15 mouse cellular contexts compared by ENCODE assay signal in genomic region chr16:33188076-33188475, GRCm38 (mm10). TPM values are rescaled to one million over a fixed set of nuclear protein-coding genes. Genes with fewer than 3 reads are reported as not detected.
DNase-seq lines count a peak whose midpoint lies in the region; ATAC-seq and TF ChIP-seq lines count a peak whose summit lies in the region.
"Had no signal": no experiment of that assay in that cellular context is flagged by ENCODE, and none has a peak within 500 bp of the region (broad histone marks: within the 10 kb centered on the region; RNA-seq: fewer than 3 reads in every experiment).

No protein-coding gene starts in this region.

- ATAC-seq in hindbrain, postnatal 0 days, result no peak
- no peak for ATAC-seq in neural tube, embryonic 14.5 days (ENCODE audit: low read depth)
- ATAC-seq in frontal cortex, adult (ENCODE audit: low TSS enrichment), result no peak
- ATAC-seq: liver, embryonic 12.5 days had no signal

- no peak for TF ChIP-seq CTCF in hindbrain, postnatal 0 days (IDR thresholded peaks at IDR 0.05; ENCODE audit: low read depth)

- H3K4me1 ChIP-seq in hindbrain, postnatal 0 days (ENCODE audit: insufficient read depth, low read length), result peaks cover 13% of the 10 kb centered on the region; the same call in 1 of the 2 replicates
- H3K4me1 ChIP-seq in hindbrain, embryonic 10.5 days (replicated peaks), result peaks cover 34% of the 10 kb centered on the region
- peaks cover 25% of the 10 kb centered on the region for H3K4me1 ChIP-seq in neural tube, embryonic 14.5 days (ENCODE audit: control insufficient read depth, insufficient read depth, low read length)

- 40% methylated on average over 3 of the region's 3 CpGs for WGBS in hindbrain, postnatal 0 days
- WGBS in hindbrain, embryonic 10.5 days, result 60% methylated on average over 3 of the region's 3 CpGs
- WGBS in neural tube, embryonic 14.5 days, result 44% methylated on average over 3 of the region's 3 CpGs

- no peak overlapping the region for H3K27ac ChIP-seq in hindbrain, postnatal 0 days
- no peak overlapping the region for H3K27ac ChIP-seq in hindbrain, embryonic 10.5 days
- H3K27ac ChIP-seq in neural tube, embryonic 14.5 days (ENCODE audit: low read depth, low read length), result no peak overlapping the region
- H3K27ac ChIP-seq: embryonic facial prominence, embryonic 13.5 days; forebrain, embryonic 10.5 days; liver, embryonic 12.5 days; stomach, postnatal 0 days had no signal

- H3K4me2 ChIP-seq in hindbrain, postnatal 0 days (ENCODE audit: low read depth, low read length), result 0 out of 2 replicates have a peak overlapping the region, but pooled peaks have one; percentile 47
- 0 out of 2 replicates have a peak overlapping the region, but pooled peaks have one; percentile 2 for H3K4me2 ChIP-seq in neural tube, embryonic 14.5 days (ENCODE audit: low read depth, low read length)
- H3K4me2 ChIP-seq: liver, embryonic 12.5 days had no signal

- no peak for DNase-seq in hindbrain, postnatal 0 days (ENCODE audit: low spot score)
- DNase-seq in hindbrain, embryonic 10.5 days (ENCODE audit: low spot score), result no peak
- DNase-seq in CD4-positive helper T cell, adult 2 months (ENCODE audit: low read depth, low spot score), result peak; percentile 14
- DNase-seq in T-cell, adult 2 months (ENCODE audit: low spot score), result peak; percentile 22
- no peak for DNase-seq in kidney, postnatal 36 days
- DNase-seq: cerebellum, adult 11-12 months; kidney, postnatal 10 days; right cerebral cortex, adult 18-20 months; spleen, adult 18-20 months had no signal

- H3K36me3 ChIP-seq in hindbrain, postnatal 0 days (ENCODE audit: insufficient read depth, low read length), result no peaks in the 10 kb centered on the region
- H3K36me3 ChIP-seq in hindbrain, embryonic 10.5 days, result peaks cover 9% of the 10 kb centered on the region; the same call in 1 of the 2 replicates
- H3K36me3 ChIP-seq in neural tube, embryonic 14.5 days (ENCODE audit: control insufficient read depth, insufficient read depth, low read length), result no peaks in the 10 kb centered on the region
- H3K36me3 ChIP-seq: embryonic facial prominence, embryonic 13.5 days; liver, embryonic 12.5 days had no signal

- no peaks in the 10 kb centered on the region for H3K9me3 ChIP-seq in hindbrain, postnatal 0 days (ENCODE audit: low read length)
- H3K9me3 ChIP-seq in hindbrain, embryonic 10.5 days, result no peaks in the 10 kb centered on the region
- H3K9me3 ChIP-seq in neural tube, embryonic 14.5 days (ENCODE audit: control insufficient read depth, low read length), result no peaks in the 10 kb centered on the region
- H3K9me3 ChIP-seq: embryonic facial prominence, embryonic 13.5 days; forebrain, embryonic 10.5 days; liver, embryonic 12.5 days had no signal

- no peak overlapping the region for H3K9ac ChIP-seq in hindbrain, postnatal 0 days (replicated peaks; ENCODE audit: low read length)
- H3K9ac ChIP-seq in neural tube, embryonic 14.5 days (replicated peaks; ENCODE audit: low read depth, low read length), result no peak overlapping the region
- H3K9ac ChIP-seq: embryonic facial prominence, embryonic 13.5 days; liver, embryonic 12.5 days had no signal

- H3K27me3 ChIP-seq in hindbrain, postnatal 0 days (ENCODE audit: insufficient read depth, low read length), result no peaks in the 10 kb centered on the region
- H3K27me3 ChIP-seq in hindbrain, embryonic 10.5 days (ENCODE audit: insufficient read depth, poor library complexity, severe bottlenecking), result no peaks in the 10 kb centered on the region
- H3K27me3 ChIP-seq in neural tube, embryonic 14.5 days (ENCODE audit: control insufficient read depth, insufficient read depth, low read length), result no peaks in the 10 kb centered on the region
- H3K27me3 ChIP-seq: embryonic facial prominence, embryonic 13.5 days; liver, embryonic 12.5 days had no signal

- H3K4me3 ChIP-seq in hindbrain, postnatal 0 days (ENCODE audit: low read length), result no peak overlapping the region
- no peak overlapping the region for H3K4me3 ChIP-seq in hindbrain, embryonic 10.5 days
- no peak overlapping the region for H3K4me3 ChIP-seq in neural tube, embryonic 14.5 days (ENCODE audit: low read depth, low read length)
- H3K4me3 ChIP-seq: embryonic facial prominence, embryonic 13.5 days; liver, embryonic 12.5 days had no signal

RNA-seq across cellular contexts. Expression of gene Osbpl11, which starts 3.2 kb away (rescaled TPM):
- 23.6 and 25.0 TPM in 2 replicates for total RNA-seq in hindbrain, postnatal 0 days (2014; rRNA removed)
- polyA plus RNA-seq in hindbrain, postnatal 0 days (2015; fragmentation: Nextera tagmentation; extraction: Ambion mirVana), result 10.8 and 10.9 TPM in 2 replicates
- 23.2 and 24.0 TPM in 2 replicates for polyA plus RNA-seq in hindbrain, embryonic 10.5 days (2016; fragmentation: Nextera tagmentation; extraction: Ambion mirVana)
- 15.1 and 21.6 TPM in 2 replicates for polyA plus RNA-seq in neural tube, embryonic 14.5 days (2014; fragmentation: Nextera tagmentation; extraction: Ambion mirVana)

Comparison
In these comparisons a context has a peak if more than half of its experiments do, and no peak if none do; other contexts are left out.
1. DNase-seq: peak in CD4-positive helper T cell, adult 2 months (single experiment) and T-cell, adult 2 months (single experiment); none in hindbrain, postnatal 0 days (single experiment), hindbrain, embryonic 10.5 days (single experiment) and kidney, postnatal 36 days (0 of 2).